Mouse (Mus musculus) right cerebral cortex, postnatal 10 days (tissue): ENCODE measurements at regions not wholly inside any gene's neighbourhood (a gene's known extent, or its start where the extent isn't known, plus 50 kb on each side); places are given as distances from the start of the nearest gene placed in this dataset.
A peak's percentile ranks its signal among the peaks of the same experiment; 100 is the strongest.

Experiments used
- DNase-seq, 2 experiments: peaks; one replicate each; pipeline ENCODE4 v3.0.0; 2021; ENCODE audit warnings: low spot score in 2 of 2

DNA sequence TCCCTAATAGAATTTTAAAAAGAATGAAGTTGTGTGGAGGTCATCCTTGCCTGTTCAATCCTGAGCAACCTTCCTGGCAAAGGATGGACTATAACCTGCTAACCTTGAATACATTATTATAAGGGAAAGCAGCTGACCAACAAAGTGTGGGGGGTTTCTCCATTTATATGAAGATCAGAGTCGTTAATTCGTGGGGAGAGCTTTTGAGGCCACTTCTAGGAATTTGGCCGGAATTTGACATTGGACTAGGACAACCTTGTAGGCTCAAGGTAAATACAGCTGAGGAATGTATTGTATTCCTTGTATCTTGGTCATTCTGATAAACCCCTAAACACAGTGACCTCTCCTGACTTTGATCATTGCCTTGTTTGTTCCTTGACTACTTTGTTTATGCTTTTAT is 56.9 kb downstream of the Klf4 start:
- DNase-seq = no peak

DNA sequence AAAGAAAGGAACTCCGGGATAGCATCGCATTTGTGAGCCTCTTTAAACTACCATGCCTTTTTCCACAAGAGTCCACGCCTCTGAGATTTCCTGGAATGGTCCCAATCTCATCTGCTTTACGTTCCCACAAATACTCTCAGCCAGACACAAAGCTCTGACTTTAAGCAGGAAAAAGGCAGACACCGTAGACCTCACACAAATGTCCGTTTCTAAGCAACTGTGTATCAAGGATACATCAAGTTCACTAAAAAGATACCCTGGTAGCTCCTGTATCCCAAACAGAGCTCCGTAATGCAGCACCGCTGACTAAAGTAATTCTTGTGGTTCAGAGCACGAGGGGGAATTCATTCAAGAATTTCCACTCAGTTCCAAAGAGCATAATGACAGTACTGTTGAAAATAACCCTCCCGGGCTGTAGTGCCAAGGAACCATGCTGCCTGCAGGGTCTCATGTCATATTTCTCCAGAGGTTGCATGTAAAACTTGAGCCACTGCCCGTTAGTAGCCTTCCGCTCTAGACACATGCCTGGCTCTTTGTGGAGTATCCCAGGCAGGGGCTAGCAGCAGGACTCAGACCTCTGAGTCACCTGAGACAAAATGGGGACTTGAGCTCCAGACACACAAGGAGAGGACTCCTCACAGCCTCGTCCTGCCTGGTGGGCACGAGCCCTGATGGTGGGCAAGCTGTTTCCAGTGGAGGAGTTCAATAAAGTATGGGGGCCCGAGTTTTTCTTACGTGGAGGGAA is 58.0 kb downstream of the Klf4 start:
- no peak for DNase-seq

DNA sequence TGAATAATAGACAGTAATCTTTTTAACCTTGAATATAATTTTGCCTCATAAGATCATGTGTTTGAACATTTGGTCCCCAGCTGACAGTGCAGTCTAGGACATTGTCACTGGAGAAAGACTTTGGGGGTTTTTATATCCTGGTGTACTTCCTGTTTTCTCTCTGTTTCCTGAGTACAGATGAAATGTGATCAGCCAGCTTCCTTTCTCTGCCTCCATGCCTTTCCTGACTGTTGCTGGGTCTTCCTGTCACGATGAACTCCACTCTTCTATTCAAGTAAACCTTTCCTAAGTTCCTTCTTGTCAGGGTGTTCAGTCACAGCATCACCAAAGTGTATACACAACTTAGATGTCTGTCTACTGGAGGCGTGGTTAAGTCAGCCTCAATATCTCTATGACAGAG is 59.6 kb downstream of the Klf4 start:
- no peak for DNase-seq

GRCm38 (mm10) chr4:55470779-55471663 is 61.2 kb downstream of the Klf4 start:
- DNase-seq = no peak

DNA sequence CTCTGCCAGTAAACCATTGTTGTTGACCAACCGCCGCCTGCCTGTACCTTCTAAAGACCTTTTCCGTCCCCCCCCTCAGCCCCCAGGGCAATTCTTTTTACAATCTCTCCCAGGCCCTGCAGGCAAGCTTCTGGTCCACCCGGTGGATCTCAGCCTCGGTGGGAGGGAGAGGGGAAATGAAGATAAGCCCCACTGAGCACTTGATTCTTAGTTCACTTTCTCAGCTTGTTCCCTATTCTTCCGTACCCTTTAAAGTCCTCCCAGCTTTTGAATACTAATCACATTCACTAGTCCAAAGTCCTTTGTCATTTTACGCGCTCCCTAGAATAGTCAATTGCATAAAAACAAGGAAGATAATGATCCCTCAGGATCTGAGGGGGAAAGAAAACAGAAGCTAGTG is 68.1 kb downstream of the Klf4 start:
- DNase-seq = no peak

- DNase-seq = no peak
These were observed 70.3 kb downstream of the Klf4 start for GRCm38 (mm10) chr4:55461927-55462326.

DNA sequence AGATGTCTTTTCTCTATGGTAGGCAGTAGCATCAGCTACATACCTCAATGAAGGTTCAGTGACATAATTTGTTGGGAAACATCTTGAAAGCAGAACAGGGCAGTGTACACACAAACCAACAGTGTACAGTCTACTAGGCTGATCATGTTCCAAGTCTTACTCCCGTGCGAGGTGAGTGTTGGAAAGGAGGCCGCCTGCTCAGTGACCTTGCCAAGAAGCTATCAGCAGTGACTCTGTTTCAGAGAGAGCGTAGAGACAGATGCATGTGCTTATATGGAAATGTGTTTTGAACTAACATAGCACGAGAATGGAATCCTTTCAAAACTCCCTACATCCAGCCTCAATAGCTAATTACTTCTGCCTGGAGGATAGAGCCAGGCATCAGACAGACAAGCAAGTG is 78.4 kb downstream of the Klf4 start:
- DNase-seq = no peak

GRCm38 (mm10) chr4:55452546-55452945 is 79.7 kb downstream of the Klf4 start:
- no peak for DNase-seq

DNA sequence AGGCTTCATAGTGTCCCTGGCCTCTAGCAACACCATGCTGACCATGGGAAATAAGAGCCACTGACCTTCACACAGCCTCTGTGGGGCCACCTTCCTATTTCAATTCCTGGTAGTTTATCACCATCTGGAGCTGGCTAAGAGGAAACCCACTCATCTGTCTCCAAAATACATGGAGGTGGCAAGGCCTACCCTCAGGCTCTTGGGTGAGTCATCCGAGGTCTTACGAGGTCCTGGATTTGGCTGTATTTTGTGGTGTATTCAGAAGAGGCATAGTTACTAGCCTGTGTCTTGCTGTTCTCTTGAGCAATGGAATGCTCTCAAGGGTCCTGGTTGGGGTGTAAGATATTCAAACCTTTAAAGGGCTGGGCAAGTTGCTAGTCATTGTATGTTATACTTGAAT is 80.6 kb downstream of the Klf4 start:
- DNase-seq = no peak

GRCm38 (mm10) chr4:55451026-55451425 is 81.2 kb downstream of the Klf4 start:
- no peak for DNase-seq

DNA sequence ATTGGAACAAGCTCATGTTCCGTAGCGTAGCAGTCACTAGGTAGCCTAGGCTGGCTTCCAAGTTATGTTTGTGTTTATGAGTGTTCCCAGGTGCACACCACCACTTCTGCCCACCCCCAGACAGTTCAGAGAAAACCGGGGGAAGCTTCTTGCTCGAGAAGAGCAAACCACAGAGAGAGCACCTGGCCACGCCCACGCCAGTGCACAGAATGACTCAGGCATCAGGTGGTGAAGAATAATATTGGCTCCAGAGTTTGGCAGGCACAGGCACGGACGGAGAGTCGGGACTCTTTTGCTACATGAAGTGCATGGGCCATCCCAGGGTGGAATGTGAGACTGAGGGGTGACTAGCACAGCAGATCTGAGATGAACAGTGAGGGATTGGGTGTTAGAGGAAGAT is 88.8 kb downstream of the Klf4 start:
- no peak for DNase-seq

GRCm38 (mm10) chr4:55442098-55442497 is 90.2 kb downstream of the Klf4 start:
- peak; percentile 27 to 33 for DNase-seq
